Mouse (Mus musculus) erythroid progenitor cell, adult 5-6 weeks (primary cell): Measurements from ENCODE around the gene Guk1. TPM values are rescaled to one million over a fixed set of nuclear protein-coding genes. Genes with fewer than 3 reads are reported as not detected.
A peak's percentile ranks its signal among the peaks of the same experiment; 100 is the strongest.
"Not testable (repeated sequence)": the region's sequence is repeated elsewhere in the genome, so short reads cannot be mapped to it uniquely, and the experiment has no call there.

Experiments
- ATAC-seq: replicated peaks from 2 replicates; pipeline ENCODE4 v1.8.0; 2016; ENCODE audit warnings: moderate number of reproducible peaks, mild to moderate bottlenecking, moderate TSS enrichment, inconsistent platforms; ENCODE audit not compliant: poor library complexity, low FRiP score, severe bottlenecking
- total RNA-seq, 2 experiments: library from RNA; stranded (forward) in 1 of 2; stranded (reverse) in 1 of 2; fragments of 150-400 nt in 1 of 2; fragments of 186-747, 209-891 nt in 1 of 2; gene quantifications; 2 replicates each; pipeline versions ENCODE4 v1.2.3 to v1.2.4; 2015 to 2017; ENCODE audit warnings: low replicate concordance in 2 of 2

Gene Guk1
- total RNA-seq, 2 experiments from 2014 or later: 24.3 to 30.1 TPM

DNA sequence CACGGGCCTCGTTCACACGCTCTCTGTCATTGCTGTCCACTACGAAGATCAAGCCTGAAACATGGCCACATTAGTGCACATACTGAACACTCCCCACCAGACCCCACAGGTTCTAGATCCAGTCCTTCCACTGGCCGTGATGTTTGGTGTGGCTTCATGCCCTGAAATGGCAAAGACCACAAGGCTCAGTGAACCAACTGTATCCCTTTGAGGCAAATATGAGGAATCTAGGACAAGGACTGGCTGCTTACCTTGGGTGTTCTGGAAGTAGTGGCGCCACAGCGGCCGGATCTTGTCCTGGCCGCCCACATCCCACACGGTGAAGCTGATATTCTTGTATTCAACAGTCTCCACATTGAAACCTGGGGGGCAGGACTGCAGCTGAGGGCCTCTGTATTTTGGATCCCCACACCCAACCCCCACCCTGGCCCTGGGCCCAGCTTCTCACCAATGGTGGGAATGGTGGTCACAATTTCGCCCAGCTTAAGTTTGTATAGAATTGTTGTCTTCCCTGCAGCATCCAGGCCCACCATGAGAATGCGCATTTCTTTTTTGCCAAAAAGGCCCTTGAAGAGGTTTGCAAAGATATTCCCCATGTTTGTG is 21.0 kb upstream of the Guk1 start:
- no peak for ATAC-seq

DNA sequence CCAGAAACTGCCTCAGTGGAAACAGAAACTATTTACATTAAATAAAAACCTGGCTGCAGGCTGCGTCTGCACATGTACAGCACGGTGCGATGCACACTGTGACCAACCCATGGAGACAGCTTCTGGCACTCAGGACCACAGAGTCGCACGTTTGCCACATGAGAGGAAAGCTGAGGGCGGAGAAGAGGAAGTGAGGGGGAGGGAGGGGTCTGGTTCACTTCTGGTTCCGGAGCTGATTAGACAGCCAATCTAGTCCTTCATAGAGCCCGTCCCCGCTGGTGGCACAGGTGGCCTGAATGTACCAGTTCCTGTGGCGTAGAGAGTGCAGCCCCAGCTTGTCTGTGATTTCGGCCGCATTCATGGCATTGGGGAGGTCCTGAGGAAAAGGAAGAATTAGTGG is 20.3 kb upstream of the Guk1 start:
- not testable (repeated sequence) for ATAC-seq

DNA sequence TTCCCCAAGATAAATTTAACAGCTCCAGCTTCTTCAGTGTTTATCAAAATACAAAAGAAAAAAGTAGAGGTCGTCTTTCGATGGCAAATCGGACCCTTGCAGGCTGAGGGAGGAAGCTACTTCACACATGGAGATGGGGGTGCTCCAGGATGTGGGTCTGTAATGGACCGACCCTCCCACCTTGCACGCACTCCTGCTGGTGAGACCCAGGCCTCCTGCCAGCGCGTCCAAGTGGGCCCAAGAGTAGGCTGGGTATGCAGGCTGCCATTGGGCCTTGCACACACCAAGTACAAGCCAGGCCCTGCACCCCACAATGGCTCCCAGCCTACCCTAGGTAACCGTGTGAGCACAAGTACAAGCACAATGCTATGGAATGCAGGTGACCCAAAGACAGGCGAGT is 19.5 kb upstream of the Guk1 start:
- ATAC-seq: not testable (repeated sequence)

DNA sequence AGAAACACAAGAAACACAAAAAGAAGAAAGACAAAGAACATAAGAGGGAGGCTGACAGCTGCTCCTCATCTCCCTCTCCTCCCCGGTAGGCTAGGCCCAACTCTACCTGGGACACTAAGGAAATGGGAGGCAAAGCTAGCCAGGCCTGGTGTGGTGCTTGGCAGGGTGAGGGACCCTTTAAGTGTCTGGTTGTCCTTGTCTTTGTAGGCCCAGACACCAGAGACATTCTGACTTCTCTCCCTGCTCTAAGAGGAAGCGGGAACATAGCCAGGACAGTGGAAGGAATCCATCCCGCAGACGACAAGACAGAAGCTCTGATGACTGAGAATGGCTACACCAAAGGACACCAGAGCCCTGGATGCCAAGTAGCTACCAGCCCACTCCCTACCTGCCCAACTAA is 18.0 kb upstream of the Guk1 start:
- no peak for ATAC-seq

DNA sequence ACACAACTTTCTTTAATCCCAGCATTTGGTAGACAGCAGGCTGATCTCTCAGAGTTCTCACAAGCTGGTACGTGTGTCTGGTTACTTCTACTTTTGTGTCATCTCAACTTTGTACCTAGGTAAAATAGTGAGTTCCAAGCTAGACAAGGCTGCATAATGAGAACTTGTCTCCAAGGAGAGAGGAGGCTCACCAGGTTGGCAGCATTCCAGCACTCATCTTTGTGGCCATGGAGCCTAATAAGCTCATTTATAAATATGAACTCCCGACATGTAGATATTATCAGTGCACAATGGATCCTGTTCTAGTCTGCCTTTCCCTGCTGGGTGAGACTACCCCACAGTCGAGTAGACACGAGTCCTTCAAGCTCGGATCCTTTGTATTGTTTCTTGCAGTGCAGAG is 17.6 kb upstream of the Guk1 start:
- no peak for ATAC-seq

DNA sequence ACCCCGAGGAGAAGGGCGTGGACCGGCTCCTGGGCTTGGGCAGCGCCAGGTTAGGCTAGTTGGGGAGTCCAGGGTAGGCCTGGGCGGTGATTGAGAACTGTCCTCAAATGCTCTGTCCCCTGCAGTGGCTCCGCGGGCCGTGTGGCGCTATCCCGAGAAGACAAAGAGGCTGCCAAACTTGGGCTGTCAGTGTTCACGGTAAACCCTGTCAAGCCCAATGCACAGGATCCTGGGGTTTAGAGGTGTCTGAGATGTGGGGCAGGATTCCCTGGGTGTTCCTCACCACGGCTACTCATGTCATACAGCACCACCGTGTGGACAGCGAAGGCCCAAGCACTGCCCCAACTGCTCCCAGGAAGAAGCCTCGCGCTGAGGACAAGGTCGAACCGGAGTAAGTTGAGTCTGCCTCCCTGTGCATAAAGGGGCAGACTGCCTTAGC is 17.0 kb upstream of the Guk1 start:
- peak; percentile 87 for ATAC-seq

DNA sequence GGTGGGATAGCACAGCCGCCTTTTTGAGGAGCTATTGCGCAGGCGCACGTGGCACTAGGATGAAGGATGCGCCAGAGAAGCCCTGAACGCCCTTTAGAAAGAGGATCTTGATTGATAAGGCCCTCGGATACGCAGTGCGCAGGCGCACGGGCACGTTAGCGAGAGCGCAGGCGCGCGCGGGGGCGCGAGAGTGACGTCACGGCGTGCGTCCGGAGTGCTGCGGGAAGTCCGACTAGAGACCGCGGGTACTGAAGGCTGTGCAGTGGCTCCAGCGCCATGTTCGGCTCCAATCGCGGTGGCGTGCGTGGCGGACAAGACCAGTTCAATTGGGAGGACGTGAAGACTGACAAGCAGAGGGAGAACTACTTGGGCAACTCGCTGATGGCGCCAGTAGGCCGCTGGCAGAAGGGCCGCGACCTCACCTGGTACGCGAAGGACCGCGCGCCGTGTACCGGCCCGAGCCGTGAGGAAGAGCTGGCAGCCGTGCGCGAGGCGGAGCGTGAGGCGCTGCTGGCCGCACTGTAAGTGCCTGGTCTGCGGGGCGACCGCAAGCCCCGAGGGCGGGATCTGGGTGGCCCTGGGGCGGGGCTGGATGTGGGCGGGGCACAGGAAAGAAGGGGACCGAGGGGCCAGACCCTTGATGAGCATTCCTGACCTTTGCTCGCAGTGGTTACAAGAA is 16.3 kb upstream of the Guk1 start, which contains the start of gene 2310033P09Rik:
TSS of gene 2310033P09Rik (plus strand) at position 169 of the 679 bp plus-strand sequence.
- peak; percentile 85 for ATAC-seq

DNA sequence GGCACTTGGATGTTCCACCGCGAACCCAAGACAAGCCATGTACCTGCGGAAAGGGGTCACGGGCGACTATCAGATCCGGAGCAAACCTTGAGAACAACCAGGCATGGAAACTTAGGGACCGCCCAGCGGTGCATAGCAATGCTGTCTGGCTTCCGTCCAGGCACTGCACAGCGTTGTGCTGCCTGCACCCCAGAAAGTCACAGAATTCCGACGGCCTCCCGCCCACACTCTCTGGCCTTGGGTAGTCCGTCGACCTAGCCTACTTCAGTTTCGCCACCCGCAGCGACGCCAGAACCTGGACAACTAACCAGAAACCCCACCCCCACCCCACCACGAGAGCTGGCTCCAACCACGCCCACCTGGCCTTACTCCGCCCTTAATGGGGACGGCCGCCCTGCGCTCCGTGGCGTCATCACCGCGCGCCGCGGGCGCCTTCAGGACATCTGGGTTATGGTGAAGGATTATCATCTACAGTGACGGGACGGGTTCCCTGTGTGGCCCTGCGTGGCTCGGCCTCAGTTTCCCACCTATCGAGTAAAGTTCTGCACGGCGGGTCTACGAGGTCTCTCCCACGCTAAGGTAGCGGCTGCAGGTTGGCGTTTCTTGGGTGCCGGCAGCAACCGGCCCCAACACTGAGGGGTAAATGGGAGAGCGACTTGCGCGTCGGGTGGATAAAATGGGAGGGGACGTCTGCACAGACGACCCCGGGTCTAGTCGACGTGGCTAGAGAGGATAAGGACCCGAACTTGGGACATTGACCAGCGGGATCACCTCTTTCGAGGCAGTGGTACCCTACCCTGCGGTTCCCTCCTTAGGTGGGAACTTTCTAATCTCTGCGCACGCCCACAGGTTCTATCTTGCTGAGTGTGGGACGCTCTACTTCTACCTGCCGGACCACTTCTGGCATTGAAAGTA is 10.3 kb upstream of the Guk1 start, which contains the start of gene Mrpl55:
TSS of gene Mrpl55 (plus strand) at position 406 of the 915 bp plus-strand sequence.
- ATAC-seq: peak; percentile 95

DNA sequence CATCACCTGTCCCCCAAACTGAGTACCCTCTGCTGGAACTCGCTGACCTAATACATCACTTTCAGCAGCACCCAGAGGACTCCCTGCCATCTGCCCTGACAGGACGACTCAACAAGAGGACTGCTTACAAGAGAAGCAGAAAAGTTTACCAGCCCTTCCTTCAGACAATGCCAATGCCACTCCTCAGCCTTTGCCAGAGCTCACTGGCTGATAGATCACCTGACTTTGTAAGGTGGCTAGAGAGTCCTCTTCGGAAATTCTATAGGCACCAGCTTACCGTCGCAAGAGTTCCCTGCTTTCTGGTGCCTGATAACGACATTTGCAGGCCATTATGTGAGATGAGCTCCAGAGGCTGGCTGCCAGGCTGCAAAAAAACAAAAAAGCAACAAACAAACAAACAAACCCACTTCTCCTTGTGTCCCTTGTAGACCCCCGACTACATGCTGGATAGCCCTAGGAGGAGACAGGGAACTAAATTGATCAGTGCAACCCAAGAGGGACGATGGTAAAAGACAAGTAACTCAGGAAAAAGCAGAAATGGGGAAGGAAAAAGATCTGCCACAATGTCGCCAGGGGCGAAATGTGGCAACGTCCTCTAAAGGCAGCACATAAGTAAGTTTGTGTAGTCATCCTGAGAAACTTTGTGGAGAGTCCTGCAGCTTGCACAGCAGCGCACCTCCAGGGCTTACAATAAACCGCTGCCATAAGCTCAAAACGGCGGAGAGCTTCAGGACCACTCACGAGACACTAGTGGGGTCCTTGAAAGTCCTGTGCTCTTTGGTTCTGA is 9.4 kb upstream of the Guk1 start:
- ATAC-seq: no peak; the same call in 1 of the 2 replicates

DNA sequence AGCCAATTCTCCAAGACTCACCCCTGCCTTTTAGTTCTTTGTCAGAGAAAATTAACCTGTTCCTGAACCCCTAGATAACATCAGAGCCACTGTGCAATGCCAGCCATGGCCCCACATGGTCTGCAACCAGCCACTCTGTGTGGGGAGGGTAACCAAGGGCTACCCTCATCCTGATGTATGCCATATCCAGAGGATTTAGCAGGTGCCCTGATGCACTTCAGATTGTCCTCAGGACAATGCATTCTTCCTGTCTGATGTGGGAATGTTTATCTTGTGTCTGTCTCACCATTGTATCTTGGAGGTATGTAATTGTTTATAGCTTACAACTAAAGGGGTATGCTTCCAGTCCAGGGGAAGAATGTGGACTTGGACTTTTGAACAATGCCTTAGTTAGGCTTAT is 4.2 kb upstream of the Guk1 start:
- ATAC-seq: no peak

DNA sequence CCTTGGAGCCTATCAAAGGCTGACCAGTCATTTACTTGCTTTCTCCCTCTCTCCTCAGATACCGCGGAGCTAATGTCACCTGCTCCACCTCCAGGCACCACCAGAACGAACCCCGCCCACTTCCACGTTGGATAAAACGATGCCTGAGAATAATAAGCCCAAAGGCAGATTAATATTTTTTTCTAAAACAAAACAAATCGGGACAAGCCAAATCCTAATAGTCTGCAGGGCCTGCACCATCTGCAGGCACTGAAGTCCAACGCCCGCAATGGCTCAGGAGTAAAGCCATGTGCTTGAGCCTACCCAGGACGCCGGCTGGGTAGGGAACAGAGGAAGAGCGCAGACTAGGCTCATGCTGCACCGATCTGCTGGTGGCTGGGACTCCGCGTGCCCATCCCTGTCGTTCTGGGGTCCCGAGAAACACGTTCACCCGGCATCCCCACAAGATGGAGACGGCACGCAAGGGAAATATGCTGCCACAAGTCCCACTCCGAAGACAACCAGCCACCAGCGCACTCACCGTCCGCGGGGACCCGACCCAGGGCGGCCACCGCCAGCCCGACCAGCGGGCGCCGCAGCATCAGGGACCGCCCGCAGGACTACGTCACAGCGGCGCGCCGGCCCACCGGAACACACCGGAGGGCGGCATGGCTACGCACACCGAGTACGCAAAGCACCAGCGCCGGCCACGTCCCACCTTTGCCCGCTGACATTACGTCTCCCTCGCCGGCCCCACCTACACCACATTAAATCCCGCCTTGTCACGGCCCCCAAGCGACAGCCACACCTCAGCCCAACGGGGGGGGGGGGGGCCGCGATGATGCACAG is 567 bp downstream of the Guk1 start:
- ATAC-seq: peak; percentile 87

DNA sequence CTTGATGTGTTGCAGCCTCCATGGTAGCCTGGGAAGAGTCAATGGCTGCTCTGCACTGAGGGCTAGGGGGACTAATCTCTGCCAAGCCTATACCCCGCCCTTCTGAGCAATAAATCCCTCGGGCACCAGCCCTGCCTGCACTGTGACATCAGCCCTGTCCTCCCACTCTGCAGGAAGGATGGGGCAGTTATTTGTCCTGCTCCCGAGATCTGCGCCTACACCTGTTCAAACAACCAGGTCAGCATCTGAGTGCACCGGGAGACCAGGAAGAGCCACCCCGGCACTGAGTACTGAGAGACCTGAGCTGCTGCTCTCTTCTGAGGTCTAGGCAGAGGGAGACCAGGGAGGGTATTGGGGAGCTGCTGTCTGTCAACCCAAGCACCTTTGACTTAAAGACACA is 4.3 kb downstream of the Guk1 start:
- ATAC-seq: no peak

DNA sequence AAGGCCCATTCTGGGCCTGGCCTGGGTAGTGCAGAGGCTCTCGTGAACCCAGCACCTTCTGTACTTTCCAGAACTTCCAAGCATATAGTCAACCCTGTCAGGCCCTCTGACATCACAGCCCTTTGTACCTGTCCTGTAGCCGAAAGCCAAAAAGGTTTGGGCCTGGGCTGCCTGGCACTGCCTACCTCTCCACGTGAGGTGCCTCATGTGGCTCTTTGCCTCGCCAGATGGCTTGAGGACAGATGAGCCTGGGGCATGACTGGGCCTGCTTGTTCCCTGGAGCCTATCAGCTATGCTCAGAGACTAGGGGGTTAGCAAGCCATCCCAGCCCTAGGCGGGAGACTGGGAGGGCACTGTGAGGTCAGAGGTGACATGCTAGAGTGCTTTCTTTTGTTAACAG is 6.5 kb downstream of the Guk1 start:
- ATAC-seq: no peak

DNA sequence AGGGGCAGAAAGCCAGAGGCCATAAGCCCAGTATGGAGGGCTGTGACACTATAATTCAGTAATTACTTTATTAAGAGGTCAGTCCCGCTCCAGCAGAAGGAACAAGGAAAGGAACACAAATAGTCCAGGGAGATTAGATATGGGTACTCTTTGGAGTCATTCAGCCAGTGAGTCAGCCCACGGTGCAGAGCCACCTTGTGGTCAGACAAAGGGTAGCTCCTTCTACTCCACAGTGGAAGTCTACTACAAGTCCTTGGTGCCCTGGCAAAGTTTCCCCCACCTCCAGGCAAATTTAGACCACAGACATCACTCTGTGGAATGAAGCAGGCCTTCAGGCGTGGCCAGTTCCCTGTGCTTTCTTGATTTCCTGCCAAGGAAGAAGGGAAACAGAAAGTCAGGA is 8.2 kb downstream of the Guk1 start:
- peak; percentile 92 for ATAC-seq

DNA sequence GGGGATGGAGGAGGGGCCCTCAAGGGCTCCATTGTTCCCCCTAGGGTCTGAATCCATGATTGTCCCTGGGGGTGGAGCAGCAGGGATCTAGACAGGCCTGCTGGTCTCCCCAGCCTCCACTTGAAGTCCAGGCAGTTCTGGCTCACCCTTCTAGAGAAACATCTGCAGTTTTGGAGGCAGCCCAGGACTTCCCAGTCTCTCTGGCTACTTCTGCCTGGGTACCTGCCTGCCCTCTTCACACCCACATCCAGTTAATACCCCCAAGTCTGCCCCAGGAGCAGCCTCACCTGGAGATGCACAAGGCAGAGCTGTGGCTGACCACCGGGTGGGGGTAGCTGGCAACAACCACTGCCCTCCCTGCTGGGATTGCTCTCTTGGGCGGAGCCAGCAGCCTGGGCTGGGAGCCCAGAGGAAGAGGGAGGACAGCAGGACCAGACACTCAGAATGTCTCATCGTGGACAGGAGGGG is 9.1 kb downstream of the Guk1 start, which contains the start of gene Gjc2:
TSS of gene Gjc2 (minus strand) at position 350 of the 468 bp plus-strand sequence.
- ATAC-seq: peak; percentile 47; the same call in 1 of the 2 replicates

DNA sequence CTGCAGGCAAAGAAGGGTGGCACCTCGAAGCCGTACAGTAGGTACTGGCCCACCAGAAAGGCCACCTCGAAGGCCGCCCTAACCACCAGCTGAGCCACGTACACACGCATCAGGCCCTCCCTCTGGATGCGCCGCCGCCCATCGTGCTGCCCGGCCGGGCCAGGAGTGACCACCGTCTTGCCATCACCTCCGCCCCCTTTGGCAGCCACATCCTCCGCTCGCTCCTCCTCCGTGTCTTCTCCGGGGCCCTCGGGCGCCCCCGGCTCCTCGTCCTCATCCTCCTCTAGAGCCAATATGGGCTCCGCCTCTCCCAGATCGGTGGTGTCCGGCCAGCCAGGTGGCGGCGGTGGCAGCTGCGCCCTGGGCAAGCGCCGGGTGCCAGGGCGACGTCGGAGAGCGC is 15.1 kb downstream of the Guk1 start:
- no peak for ATAC-seq

DNA sequence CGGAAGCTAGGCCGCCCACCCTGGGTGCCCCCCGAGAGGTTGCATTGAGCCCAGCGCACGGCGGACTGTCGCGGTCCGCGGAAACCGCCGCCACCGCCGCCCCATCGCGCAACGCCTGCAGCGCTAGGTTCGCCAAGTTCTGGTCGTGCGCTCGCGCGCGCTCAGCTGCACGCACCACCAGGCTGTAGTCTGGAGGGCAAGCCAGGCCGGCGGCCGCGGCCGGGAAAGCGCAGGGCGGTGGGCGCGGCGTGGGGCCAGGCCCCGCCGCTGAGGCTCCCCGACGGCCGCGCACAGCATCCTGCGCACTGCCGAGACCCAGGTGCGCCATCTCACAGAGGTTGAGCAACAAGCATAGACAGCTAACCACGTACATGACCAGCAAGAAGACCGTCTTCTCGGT is 15.5 kb downstream of the Guk1 start:
- ATAC-seq: no peak

DNA sequence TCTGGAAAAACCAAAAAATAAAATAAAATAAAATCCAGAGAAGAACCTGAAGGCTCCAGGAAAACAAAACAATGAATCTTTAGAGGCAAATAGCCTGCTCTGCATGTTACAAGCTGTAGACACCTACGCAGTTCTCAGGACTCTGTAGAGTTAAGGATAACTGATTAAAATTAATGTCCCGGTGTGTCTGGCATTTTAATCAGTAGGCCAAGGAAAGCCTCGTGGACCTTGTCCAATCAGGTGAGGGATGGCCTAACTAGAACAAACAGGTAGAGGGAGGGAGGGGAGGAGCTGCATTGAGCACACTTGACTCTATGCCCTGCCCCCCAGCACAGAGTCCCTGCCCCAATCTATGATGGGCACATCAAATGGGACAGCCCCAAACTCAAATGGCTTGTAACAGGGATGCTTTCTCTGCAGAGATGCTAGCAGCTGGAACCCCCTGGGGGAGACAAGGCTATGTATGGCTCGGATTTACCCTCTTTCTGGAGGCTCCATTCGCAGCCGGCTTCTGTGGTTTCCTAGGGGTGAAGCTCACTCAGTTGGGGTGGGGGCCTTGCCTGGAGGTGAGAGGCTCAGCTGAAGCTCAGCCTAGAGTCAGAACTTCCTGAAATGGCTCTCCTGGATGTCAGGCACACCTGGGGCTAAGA is 17.7 kb downstream of the Guk1 start:
- ATAC-seq: no peak
